Mouse (Mus musculus): ENCODE data around the gene C6.

DNA sequence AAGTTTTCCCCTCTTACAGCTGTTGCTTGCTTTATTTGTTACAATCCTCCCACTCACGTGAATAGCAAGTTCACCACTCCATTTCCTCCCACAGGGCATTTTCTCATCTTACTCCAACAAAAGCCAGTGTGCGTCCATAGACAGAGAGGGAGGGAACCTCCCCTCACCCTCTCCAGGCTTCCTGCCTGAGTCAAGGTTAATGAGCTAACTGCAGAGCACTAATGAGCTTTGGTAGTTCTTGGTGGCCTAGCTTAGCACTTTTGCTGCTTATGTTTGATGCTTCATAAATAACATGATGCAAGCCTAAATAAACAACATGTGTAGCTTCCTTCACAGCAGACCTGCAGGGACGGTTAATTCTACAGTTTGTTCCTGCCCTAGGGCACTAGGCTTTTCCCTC lies 63.4 kb downstream of the C6 start:
- TF ChIP-seq CTCF (IDR thresholded peaks at IDR 0.05; ENCODE audit: low read depth, low read length) = no peak
- TF ChIP-seq GATA1 (IDR thresholded peaks at IDR 0.05; ENCODE audit: borderline replicate concordance, low read length) = no peak
- no peak for TF ChIP-seq POLR2AphosphoS5 (IDR thresholded peaks at IDR 0.05; ENCODE audit: insufficient replicate concordance, low read depth, low read length)
- no peak for TF ChIP-seq GATA2 (IDR thresholded peaks at IDR 0.05; ENCODE audit: borderline replicate concordance, low read depth, low read length)
